Mouse (Mus musculus) left cerebral cortex, postnatal 14 days (tissue): ENCODE data around the gene Exoc3l4. TPM values are rescaled to one million over a fixed set of nuclear protein-coding genes. Genes with fewer than 3 reads are reported as not detected.

ENCODE experiments used
- DNase-seq, 2 experiments: peaks; one replicate each; pipeline ENCODE4 v3.0.0; 2021 to 2022; ENCODE audit warnings: low spot score in 2 of 2, mixed read lengths in 1 of 2
- intact Hi-C: fragments of 180-260 bp; cut with DNase I; formaldehyde crosslinking; loops from one replicate; pipeline ENCODE4 v1.15.1; 2025
- total RNA-seq, 2 experiments: library from RNA; stranded (reverse); gene quantifications; 2 replicates each; pipeline ENCODE4 v1.2.3; 2021

Gene Exoc3l4
- total RNA-seq, 2 experiments from 2014 or later: 0.62 to 0.70 TPM

DNA sequence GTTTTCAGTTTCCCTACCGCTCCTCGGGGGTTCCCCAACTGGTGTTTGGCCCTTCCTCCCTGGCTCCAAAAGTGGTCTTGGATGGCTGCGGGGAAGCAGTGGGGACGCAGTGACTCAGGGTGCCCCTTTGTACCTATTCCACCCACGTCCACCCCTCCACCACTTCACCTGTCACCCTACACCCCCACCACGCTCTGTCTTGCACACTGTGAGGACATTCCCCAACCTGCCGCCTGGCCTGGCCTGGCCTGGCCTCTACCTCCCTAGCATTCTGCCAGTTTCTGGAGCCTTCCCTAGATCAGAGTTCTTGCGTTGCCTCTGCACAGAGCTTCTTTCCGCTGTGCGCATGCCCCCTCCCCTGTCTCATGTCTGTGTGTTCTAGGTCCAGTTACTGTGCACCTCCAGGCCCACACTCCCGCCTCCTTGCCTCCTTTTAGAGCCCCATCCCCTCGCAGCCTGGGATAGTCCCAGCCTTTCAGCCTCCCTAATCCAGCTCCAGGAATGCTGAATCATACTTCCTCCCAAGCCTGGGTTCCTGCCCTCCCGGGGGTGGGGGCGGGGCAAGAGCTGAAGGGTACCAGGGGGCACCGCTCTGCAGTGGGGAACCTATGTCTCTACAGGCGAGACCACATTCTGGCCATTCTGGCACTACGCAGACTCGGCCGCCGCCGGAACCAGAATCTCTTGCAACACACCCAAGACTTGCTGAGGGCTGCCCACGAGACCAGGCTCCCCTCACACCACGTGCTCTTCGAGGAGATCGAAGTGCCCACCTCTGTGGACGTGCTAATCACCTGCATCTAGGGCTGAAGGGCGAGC, 13.4 kb downstream of the Exoc3l4 start:
- intact Hi-C loops: no loop called here
- no peak for DNase-seq

GRCm38 (mm10) chr12:111430868-111431817, 14.3 kb downstream of the Exoc3l4 start:
- intact Hi-C loops: no loop called here
- DNase-seq: peak in 1 of 2 experiments; percentile 28

DNA sequence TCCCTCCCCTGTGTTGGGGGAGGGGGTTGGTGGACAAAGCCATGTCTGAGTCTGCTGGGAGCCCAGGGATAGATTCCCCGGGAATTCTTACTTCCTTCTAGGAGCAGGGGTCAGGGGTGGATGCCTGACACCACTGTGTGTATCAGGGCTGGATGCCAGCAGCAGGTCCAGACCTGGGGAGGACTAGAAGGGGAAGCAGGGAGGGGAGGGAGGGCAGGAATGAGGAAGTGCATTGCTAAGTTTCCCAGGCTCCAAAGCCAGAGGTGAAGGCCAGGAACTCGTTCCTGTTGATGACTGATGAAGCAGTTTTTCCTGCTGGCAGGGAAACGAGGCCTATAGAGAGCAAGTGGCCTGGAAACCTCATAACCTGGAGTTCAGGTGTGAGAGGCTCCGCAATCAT, 15.3 kb downstream of the Exoc3l4 start:
- intact Hi-C loops: no loop called here
- no peak for DNase-seq

DNA sequence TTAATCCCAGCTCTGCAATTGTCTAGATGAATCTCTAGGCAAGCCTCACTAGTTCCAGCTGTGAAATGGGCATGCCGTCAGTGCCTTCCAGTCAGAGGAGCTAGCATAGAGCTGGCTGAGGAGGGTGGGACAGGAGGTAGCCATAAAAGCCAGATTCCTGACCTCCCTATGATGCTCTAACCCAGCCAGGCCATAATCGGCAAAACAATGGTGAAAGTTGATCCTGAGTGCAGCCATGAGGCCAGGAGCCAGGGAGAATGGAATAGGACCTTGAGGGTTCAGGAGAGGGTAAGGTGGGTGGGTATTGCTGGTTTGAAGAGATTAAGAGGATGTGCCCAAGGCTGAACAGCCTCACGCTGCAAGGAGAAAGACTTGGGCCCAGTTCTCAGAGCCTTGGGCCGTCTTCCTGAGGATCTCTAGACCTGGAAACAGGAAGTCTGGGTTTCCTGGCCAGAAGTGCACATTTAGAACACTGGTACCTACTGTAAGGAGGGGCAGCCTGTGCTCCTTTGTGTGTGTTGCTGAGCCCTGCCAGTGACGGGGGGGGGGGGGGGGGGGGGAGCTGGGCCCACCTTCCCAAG, 16.0 kb downstream of the Exoc3l4 start:
- DNase-seq: no peak
- intact Hi-C loops: no loop called here

DNA sequence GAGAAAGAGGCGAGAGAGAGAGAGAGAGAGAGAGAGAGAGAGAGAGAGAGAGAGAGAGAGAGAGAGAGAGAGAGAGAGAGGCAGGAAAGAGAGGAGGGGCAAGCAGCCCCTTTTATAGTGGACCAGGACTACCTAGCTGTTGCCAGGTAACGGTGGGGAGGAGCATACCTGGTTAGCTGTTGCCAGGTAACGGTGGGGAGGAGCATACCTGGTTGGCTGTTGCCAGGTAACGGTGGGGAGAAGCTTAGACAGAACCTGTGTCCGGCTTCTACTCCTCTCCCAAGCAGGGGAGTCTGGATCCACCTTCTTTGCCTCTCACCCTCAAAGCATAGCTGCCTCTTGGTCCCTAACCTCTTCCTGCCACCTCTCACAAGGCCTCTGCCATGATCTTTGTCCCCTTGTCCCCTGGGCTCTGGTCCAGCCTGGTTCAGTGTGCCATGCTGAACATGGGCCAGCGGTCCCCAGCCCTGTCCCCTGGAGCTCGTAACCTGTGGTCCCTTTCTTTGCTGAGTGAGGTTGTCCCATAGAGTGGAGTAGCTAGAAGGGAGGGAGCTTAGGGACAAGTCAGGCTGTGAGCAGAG, 17.4 kb downstream of the Exoc3l4 start:
- intact Hi-C loops: no loop called here
- no peak for DNase-seq

GRCm38 (mm10) chr12:111434745-111435327, 18.0 kb downstream of the Exoc3l4 start:
- DNase-seq: no peak
- intact Hi-C loops: no loop called here

DNA sequence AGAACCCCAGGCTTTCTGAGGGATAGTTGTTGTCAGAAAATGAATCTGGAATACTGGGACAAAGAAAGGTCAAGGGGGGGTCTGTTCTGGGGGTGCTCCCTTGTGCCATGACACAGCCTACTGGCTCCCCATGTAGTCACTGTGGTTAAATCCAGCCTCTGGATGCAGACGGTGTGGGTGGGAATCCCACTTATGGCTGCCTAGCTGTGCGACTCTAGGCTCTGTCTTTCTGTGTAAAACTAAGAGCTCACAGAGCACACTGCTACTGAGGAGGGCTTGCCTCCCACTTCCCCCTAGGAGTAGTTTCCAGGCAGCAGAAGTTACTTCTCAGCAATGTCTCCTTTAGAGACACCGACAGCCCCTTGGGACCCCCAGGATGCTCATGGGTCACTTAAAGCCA, 19.4 kb downstream of the Exoc3l4 start:
- intact Hi-C loops: no loop called here
- DNase-seq: no peak

DNA sequence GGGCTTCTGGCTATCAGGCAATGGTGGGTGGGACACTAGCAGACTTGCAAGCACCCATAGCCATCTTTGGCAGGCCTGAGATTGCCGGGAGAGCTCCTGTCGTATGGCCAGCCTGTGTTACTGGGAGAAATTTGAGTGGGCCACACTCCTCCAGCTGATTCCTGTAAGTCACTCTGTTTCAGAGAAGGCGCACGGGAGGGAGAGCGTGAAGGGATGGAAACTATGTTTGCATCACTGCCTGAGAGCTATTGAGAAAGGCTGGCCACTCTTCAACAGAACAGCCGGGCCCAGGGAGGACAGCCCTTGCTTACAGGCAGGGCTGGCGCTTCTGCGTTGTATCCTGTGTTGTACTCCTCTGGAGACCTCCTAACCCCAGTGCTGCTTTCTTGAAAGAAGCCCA, 19.8 kb downstream of the Exoc3l4 start:
- peak; percentile 46 to 49 for DNase-seq
- intact Hi-C loops: no loop called here

GRCm38 (mm10) chr12:111437222-111437900, 20.5 kb downstream of the Exoc3l4 start:
- no peak for DNase-seq
- intact Hi-C loops: no loop called here

DNA sequence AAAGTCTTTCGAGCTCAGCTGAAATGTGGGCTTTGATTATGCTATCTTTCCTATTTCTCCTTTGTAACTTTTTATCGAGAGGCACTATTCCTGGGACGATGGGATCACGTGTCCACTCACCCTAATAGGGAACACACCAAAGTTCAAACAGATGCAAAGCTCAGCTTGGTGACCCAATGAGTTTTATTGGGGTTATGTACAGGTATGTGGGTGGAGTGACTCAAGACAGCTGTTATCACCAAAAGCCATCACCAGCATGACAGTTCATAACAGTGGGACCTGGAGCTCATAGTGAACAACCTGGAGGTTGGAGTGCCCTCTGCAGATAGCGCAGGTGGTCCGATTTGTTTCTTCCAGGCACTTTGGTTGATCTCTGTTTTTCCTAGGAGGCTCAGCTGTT, 22.0 kb downstream of the Exoc3l4 start:
- intact Hi-C loops: no loop called here
- DNase-seq: no peak

GRCm38 (mm10) chr12:111440701-111441373, 24.0 kb downstream of the Exoc3l4 start:
- no peak for DNase-seq
- intact Hi-C loops: no loop called here

DNA sequence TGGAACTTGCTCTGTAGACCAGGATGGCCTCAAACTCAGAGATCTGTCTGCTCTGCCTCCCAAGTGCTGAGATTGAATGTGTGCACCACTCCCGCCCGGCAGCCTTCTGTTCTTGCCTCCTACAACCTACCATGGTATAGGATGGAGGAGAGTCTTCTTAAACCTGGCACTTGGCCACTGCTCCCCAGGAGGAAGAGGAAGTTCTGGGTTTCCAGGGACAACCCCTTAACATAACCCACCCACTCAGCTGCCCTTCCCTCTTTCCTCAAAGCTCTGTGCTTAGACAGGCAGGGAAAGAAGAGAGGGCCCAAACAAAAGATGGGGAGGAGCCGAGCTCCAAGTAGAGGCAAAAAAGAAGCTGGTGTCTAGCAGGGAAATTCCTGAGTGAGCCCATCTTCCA, 24.7 kb downstream of the Exoc3l4 start:
- DNase-seq: no peak
- intact Hi-C loops: no loop called here

DNA sequence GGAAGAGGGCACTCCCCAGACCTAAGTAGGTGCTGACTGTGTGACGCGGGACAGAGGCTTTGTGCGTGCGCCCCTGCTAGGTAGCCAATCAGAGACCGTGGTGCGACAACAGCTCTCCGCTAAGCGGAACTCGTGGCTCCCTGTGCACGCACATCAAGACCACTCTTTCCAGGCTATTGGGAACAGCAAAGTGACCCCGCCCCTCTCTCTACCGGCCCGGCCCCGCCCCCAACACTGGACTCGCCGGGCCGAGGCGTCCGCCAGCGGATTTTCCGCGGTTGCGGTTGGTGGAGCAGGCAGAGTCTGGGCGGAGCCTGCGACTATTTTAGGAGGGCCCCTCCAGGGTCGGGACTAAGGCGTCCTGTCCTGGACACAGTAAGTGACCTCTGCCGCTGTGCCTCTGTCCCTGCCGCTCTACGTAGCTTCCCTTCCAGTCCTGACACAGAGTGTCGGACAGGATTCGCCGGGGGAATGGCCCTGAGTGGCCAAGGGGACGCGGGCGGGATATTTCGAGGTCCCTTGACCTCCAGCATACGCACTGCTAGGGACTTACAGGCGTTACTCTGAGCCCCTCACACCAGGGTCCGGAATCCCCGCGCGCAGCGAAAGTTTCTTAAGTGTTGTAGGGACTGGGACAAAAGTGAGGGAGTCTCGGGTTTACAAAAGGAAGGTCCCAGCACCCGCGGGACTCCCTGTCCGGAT, 25.6 kb downstream of the Exoc3l4 start, which contains the start of gene Tnfaip2:
TSS of gene Tnfaip2 (plus strand) at position 161 of the 702 bp plus-strand sequence.
- DNase-seq: no peak
- intact Hi-C loops: no loop called here

DNA sequence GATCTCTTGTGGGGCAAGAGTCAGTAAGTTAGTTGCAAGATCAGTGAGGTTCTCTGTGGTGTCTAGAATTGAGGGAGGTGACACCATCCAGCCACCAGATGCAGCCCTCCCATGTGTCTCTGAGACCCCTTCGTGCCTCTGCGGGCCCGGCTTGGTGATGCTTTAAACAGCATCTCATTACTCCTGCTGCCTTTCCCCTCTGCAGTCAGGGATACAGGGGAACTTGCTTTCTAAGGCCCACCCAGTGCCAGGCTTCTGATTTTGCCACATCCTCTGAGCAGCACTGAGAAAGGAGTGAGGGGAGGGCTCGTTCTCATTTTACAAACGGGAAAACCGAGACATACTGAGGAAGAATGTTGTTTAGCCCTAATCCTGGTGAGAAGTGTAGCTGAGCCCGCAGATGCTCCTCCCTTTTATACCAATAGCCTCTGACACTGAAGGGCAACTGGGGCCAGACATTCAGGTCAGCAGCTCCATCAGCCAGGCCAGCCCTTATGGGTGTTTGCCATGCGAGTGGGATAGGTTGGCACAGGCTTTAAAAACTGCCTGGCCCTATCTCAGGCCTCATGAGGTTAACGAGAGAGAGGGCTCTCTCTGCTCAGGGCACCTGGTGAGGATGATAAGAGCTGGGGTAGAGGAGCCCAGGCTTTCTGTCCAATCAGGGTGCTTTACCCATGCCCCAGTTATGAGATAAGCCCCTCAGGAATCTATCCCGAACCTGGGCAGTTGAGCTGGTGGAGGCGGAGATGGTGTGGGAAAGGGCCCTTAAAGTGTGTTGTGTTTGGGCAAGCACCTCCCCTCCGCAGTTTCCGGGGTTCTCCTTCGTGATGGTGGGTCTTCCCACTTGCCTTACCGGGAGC, 26.4 kb downstream of the Exoc3l4 start:
- intact Hi-C loops: no loop called here
- no peak for DNase-seq

GRCm38 (mm10) chr12:111443921-111444831, 27.4 kb downstream of the Exoc3l4 start:
- intact Hi-C loops: no loop called here
- no peak for DNase-seq
